Mouse (Mus musculus): ENCODE measurements around the gene Mtfp1. TPM values are rescaled to one million over a fixed set of nuclear protein-coding genes. Genes with fewer than 3 reads are reported as not detected.
"Not testable (repeated sequence)": the region's sequence is repeated elsewhere in the genome, so short reads cannot be mapped to it uniquely, and the experiment has no call there.

Mtfp1 gene
- total RNA-seq, 2 experiments from 2014 or later, result 12.0 TPM

- ATAC-seq (replicated peaks; ENCODE audit: poor library complexity), result peak; percentile 73
These were observed 21.4 kb upstream of the Mtfp1 start for GRCm38 (mm10) chr11:4116458-4117141.

DNA sequence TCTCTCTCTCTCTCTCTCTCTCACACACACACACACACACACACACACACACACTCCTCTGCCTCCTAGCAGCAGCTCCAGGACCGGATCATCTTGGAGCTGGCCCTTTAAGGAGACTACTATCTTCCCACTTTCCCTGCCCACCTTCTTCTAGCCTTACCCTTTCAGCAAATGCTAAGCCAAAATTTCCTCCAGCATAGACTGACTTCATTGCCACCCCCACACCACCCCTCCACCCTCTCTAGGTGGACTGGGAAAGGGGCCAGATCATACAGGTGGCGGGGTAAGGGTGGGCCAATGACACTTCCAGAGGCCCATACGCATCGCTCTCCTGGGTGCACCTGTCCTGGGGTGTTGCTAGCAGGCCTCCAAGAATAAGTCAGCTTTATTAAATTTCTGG lies 20.2 kb upstream of the Mtfp1 start:
- no peak for ATAC-seq (replicated peaks; ENCODE audit: poor library complexity)

DNA sequence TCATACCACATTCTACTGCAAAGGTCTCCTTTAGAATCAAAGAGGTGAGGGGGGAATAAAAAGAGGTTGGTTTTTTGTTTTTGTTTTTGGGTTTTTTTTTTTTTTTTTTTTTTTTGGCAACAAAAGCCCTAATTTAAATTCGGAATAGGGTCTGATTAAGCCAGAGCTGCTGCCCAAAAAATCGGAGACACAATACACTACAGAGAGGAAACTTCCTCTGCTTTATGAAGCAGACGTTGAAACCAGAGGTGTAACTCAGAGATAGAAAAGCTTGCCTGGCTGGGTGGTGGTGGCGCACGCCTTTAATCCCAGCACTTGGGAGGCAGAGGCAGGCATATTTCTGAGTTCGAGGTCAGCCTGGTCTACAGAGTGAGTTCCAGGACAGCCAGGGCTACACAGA lies 19.3 kb upstream of the Mtfp1 start:
- ATAC-seq (replicated peaks; ENCODE audit: poor library complexity), result not testable (repeated sequence)

DNA sequence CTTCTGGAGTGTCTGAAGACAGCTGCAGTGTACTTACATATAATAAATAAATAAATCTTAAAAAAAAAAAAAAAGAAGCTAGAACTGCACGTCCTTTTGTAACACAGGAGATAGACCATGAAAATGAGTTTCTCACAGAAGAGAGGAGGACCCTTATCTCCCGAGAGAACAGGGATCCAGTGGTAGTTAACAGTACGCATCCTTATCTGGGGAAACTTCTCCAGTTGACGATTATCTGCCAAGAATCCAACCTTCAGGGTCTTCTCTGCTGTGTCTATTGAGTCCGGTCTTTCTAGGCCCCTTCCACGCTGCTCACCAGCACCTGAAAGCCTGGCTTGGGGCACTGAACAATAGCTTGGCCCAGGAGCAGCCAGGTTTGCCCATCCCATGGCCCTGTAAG lies 18.7 kb upstream of the Mtfp1 start:
- ATAC-seq (replicated peaks; ENCODE audit: poor library complexity), result no peak

- no peak for ATAC-seq (replicated peaks; ENCODE audit: poor library complexity)
These were observed 18.3 kb upstream of the Mtfp1 start for GRCm38 (mm10) chr11:4113496-4113895.

DNA sequence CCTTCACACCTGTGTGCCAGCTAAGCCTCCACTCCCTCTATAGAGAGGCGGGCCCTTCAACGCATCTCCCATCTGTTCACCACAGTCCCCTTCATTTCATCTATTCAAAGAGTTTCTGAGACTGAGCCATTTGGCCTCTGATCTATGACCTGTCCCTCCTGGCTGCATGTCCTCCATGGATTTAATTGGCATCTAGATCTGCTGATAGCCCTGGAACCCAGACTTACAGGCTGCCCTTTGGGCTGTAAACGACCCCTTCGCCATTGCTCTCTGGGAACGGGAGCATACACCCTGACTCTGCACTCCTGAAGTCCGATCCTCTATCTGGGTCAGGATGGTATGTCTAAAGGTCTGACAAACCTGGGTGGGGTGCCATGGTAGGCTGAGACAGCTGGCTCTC lies 17.6 kb upstream of the Mtfp1 start:
- ATAC-seq (replicated peaks; ENCODE audit: poor library complexity), result no peak

DNA sequence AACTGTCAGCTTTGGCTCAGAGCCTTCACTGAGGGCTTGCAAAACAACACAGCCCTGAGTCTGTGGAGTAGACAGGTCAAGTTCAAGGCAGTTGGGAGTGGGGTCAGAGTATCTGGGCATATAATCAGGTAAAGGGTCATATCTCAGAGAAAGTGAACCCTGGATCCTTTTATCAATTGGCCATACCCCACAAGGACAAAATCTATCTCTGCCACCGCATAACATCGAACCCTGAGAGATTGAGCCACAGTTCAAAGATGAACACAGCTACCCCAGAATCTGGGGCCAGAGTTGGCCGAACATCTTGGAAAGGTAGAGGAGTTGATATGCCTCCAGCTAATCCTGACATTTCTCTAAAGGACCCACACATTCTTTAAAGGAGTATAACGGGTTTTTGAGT lies 16.8 kb upstream of the Mtfp1 start:
- ATAC-seq (replicated peaks; ENCODE audit: poor library complexity), result no peak

DNA sequence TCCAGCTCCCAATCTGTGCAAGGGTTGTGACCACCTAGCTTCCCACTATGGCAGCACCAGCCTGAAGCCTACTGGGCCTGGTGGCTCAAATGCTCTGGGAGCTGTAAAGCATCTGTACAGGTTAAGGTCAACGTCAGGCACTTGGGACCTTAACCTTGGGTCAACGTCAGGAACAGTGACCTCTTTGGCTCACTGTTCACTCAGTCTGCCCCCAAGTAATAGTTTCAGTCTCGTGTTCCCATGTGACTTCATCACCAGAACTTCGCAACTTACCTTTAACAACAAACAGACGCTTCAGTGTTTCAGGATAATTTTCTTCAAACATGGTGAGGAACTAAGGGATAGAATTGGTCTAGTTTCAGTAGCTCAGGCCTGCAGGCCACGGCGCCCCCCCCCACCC lies 13.4 kb upstream of the Mtfp1 start:
- no peak for ATAC-seq (replicated peaks; ENCODE audit: poor library complexity)

DNA sequence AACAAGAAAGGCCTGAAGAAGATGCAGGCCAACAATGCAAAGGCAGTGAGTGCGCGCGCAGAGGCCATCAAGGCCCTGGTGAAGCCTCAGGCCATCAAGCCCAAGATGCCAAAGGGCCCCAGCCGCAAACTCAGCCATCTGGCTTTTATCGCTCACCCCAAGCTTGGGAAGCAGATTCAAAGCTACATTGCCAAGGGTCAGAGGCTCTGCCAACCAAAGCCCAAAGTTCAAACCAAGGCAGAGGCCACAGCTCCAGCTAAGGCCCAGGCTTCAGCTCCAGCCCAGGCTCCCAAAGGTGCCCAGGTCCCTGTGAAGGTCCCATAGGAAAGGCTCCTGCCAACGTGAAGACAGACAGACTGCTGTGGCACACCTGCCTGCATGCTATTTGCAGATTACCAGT lies 12.7 kb upstream of the Mtfp1 start:
- not testable (repeated sequence) for ATAC-seq (replicated peaks; ENCODE audit: poor library complexity)

DNA sequence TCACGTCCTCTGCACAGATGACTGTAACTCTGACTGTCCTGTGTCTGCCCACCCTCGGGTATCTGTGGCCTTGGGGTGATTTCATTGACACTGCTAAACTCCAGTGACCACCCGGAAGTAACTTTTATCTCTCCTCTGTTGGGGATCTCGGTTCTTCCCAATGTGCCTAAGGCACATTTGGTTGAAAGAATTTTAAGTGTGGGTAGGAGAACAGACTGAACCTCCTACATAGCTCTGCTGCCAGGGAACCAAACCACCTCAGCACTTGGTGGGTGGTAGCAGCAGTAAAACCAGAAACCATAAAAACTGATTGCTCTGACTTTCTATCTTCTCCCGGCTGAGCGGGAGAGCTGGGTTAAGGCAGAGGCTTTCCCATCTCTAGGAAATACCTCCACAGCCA lies 10.2 kb upstream of the Mtfp1 start:
- no peak for ATAC-seq (replicated peaks; ENCODE audit: poor library complexity)

DNA sequence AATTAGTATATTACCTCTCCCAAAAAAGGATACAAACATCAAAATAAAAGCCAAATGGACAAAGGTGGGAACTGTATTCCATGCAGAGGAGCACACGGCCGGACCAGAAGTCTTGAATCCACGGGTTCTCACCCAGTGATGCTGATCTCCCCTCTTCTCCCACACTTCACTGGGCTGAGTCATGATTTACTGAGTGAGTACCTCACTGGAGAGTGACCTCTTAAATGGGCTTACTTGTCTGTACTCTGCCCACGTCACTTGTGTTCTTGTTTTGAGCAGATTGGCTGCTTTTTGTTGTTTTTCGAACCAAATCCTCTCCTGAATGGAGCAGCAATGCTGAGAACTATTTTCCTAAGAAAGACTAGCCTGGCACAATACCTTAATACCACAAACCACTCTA lies 9.7 kb upstream of the Mtfp1 start:
- no peak for ATAC-seq (replicated peaks; ENCODE audit: poor library complexity)

DNA sequence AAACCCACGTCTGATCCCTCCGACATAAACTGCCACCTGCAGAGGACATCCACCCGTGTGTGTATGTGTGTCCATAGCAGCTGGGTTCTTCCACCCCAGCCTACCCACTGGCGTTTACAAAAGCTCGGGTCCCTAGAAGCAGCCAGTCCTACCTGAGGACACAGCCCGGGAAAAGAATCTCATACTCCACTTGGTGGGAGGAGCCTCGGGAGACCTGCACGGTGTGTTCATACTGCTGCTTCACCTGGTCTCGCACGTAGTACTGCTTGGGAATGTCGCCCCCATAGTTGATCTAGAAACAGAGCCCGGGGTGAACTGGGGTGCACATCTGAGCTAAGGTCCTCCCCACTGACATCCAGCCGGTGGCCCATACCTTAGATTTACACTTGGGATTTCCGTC lies 8.3 kb upstream of the Mtfp1 start:
- ATAC-seq (replicated peaks; ENCODE audit: poor library complexity), result no peak

GRCm38 (mm10) chr11:4101851-4102250 lies 6.6 kb upstream of the Mtfp1 start:
- ATAC-seq (replicated peaks; ENCODE audit: poor library complexity), result peak; percentile 27

GRCm38 (mm10) chr11:4099447-4099846 lies 4.2 kb upstream of the Mtfp1 start:
- no peak for ATAC-seq (replicated peaks; ENCODE audit: poor library complexity)

DNA sequence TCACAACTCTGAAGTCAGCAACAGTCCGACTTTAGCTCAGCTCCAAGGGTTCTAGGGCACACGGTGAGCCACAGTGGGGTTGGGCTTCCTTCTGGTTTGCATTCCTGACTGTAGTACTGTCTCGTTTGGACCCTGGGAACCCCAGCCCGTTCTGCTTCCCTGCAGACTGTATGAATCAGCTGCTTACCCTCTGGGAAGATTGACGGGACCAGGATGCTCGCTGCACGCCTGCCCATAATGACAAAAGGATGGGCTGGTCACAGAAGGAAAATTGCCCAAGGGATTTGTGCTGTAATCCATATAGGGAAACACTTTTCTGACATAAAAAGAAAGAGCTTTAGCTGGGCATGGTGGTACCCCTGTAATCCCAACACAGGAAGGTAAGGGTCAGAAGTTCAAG lies 3.6 kb upstream of the Mtfp1 start:
- ATAC-seq (replicated peaks; ENCODE audit: poor library complexity), result no peak

- ATAC-seq (replicated peaks; ENCODE audit: poor library complexity), result no peak
These were observed 2.9 kb upstream of the Mtfp1 start for GRCm38 (mm10) chr11:4098120-4098519.

GRCm38 (mm10) chr11:4097091-4097621 lies 1.9 kb upstream of the Mtfp1 start:
- no peak for ATAC-seq (replicated peaks; ENCODE audit: poor library complexity)

GRCm38 (mm10) chr11:4096054-4096984 lies 1.1 kb upstream of the Mtfp1 start:
- ATAC-seq (replicated peaks; ENCODE audit: poor library complexity), result peak; percentile 85

DNA sequence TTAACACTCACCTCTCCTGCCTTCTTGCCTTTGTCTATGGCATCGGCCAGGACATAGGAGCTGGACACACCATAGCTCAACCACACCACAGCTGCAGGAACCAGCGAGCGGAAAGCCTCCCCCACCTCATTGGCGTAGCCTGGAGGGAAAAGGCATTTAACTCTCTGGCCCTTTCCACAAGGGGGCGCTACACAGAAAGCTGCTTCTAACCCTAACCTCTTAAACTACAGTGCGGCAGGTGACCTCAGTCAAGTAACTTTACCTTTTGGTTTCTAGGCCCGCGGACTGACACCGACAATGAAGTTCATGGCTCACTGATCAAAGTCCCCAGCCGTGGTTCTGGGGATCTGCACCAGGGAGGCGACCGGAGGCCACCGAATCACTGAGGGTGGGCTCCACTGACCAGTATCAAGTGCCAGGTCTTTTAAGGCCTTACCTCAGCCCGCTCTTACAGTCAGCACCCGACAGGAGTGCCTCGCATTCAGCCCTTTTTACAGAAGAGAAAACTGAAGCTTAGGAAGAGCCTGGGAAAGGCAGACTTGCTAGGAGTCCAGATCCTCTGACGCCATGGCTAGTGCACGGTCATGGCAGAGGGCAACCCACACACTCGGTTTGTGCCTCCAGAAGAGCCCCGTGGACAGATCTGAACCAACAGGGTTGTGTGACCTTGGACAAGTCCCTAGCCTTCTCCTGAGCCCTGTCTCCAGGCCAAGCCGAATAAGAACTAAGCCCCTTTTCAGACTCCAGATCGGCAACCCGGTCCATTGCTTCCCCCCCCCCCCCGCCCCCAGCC lies 671 bp downstream of the Mtfp1 start:
- ATAC-seq (replicated peaks; ENCODE audit: poor library complexity), result peak; percentile 54

DNA sequence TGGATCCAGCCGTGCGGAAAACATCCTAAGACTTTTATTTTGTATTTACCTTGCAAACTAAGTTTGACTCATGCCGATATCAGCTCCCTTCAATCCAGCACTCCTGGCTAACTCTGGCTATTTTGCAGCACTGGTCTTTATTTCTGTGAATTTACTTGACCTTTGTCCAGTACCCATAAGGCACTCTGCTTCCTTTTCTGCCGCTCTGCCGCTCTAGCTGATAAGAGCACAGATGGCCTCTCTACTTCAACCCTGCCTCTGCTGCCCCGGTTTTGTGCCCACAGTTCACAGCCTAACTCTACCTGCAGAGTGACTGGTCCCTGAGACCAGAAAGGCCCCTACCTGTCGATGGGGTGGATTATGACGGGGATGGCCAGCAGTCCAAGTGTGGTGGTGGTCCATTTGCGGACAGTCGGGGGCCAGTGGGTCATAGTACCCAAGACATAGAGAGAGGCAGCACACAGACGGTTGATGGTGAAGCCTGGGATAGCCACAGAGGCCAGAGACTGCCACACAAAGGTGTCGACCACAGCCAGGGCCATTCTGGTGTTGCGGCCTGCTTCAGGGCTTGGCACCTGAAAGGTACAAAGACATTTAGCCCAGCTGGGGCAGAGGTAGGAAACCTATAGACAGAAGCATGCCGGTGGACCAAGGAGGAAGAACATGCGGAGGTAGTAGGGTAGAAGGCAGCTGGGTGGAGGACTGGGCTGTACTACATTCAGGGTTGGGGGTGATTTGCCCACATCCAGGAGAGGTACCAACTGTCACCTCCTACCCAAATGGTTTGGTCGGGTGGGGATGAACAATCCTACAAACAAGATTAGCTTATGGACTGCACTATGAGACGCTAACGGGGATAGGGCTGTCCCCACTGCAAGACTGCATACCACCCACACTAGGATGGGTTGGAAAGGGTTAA lies 1.5 kb downstream of the Mtfp1 start:
- ATAC-seq (replicated peaks; ENCODE audit: poor library complexity), result no peak

Measured in megakaryocyte progenitor cell, adult 5-6 weeks (primary cell).